Mouse (Mus musculus) lung, adult 2 months (tissue): Measurements from ENCODE around the gene Xylt2. TPM values are rescaled to one million over a fixed set of nuclear protein-coding genes. Genes with fewer than 3 reads are reported as not detected.
"Not testable (repeated sequence)": the region's sequence is repeated elsewhere in the genome, so short reads cannot be mapped to it uniquely, and the experiment has no call there.

Source experiments
- DNase-seq: peaks from one replicate; pipeline ENCODE4 v3.0.0; 2022
- H3K4me1 ChIP-seq: fragments of 200-500 bp; 2 replicates; pipeline ENCODE4 v1.6.1; 2011; ENCODE audit warnings: low read length; ENCODE audit not compliant: control insufficient read depth, insufficient read depth
- H3K4me3 ChIP-seq: fragments of 200-500 bp; replicated peaks from 2 replicates; pipeline ENCODE3; 2011; ENCODE audit warnings: low read depth, mild to moderate bottlenecking, control low read depth, low read length; ENCODE audit errors: extremely low read depth
- CTCF ChIP-seq: fragments of 200-500 bp; IDR thresholded peaks from 2 replicates; pipeline ENCODE4 v1.5.1; 2011; ENCODE audit warnings: mild to moderate bottlenecking, low read length, control low read depth; ENCODE audit not compliant: insufficient read depth
- POLR2A ChIP-seq: fragments of 200-500 bp; IDR thresholded peaks from 2 replicates; pipeline ENCODE4 v1.6.1; 2011; ENCODE audit warnings: low read depth, mild to moderate bottlenecking, control low read depth, low read length, borderline replicate concordance; ENCODE audit errors: extremely low read depth
- WGBS: fragments of 180-500 bp; shearing (Covaris S2); methylation state at CpG from one replicate; pipeline ENCODE4 v1.1.7; 2018; 5-methylcytosine and 5-hydroxymethylcytosine counted together
- polyA plus RNA-seq: library from polyadenylated mRNA; depleted of rRNA; stranded (reverse); fragments of >200 nt; gene quantifications from 2 replicates; pipeline ENCODE4 v1.2.3, GENCODE M21; 2012

Xylt2 gene
- polyA plus RNA-seq, 1 experiment = 38.4 TPM

- H3K4me3 ChIP-seq = peak overlapping the region; percentile 59
- no peak for DNase-seq
- no peak for TF ChIP-seq CTCF
- TF ChIP-seq POLR2A = no peak
- peaks cover 4% of the 10 kb centered on the region for H3K4me1 ChIP-seq
- 33% methylated on average over 15 of the region's 15 CpGs for WGBS
These were observed 361 bp upstream of the Xylt2 start for GRCm38 (mm10) chr11:94677607-94678145.

DNA sequence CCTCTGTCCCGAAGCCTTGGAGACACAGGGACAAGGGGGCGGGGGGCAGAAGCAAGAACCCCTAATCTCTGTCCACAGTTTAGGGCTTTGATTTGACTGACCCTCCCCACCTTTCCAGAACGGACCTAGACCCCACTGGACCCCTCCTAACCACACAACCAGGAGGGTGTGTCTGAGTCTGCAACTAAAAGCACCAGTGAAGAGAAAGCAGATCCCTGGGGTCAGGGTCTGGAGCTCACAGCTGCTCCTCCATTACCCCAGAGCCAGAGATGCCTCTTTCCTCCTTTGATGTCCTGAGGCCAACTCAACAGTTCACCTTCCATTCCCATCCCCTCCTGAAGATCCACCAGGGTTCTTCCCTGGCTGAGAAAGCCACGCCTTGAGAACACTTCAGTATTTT, 1.0 kb downstream of the Xylt2 start:
- peaks cover 4% of the 10 kb centered on the region for H3K4me1 ChIP-seq
- no peak for DNase-seq
- H3K4me3 ChIP-seq = peak overlapping the region; percentile 95
- TF ChIP-seq CTCF (no peak), POLR2A (no peak)
- 47% methylated on average over 4 of the region's 4 CpGs for WGBS

GRCm38 (mm10) chr11:94675446-94675845, 1.9 kb downstream of the Xylt2 start:
- Histone ChIP-seq H3K4me1 (peaks cover 4% of the 10 kb centered on the region), H3K4me3 (no peak overlapping the region)
- DNase-seq = no peak
- no peak for TF ChIP-seq POLR2A
- no peak for TF ChIP-seq CTCF
- WGBS = 76% methylated on average over 5 of the region's 5 CpGs

DNA sequence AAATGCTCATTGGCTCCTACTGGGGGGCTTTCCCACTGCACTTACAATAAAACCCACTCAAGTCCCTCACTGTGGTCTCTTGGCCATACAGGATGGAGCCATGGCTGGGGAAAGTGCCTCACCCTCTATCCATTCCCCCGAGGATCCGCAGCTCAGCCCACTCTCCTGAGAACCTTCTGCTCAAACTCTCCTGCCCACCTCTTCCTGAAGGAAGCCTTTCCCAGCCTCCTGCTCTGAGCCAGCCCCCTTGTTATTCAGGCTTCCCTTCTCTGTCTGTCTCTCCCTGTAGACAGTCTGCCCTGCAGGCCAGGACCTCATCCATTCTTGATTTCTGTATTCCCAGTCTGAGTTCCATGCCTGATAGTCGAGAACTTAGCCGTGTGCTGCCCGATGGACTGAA, 2.3 kb downstream of the Xylt2 start:
- TF ChIP-seq POLR2A (no peak), CTCF (no peak)
- H3K4me3 ChIP-seq = no peak overlapping the region
- DNase-seq = no peak
- peaks cover 4% of the 10 kb centered on the region for H3K4me1 ChIP-seq
- 78% methylated on average over 5 of the region's 5 CpGs for WGBS

GRCm38 (mm10) chr11:94665281-94665680, 12.0 kb downstream of the Xylt2 start:
- TF ChIP-seq CTCF (no peak), POLR2A (no peak)
- H3K4me1 ChIP-seq = 0 out of 2 replicates have a peak, but pooled peaks cover 6% of the 10 kb centered on the region
- DNase-seq = no peak
- no peak overlapping the region for H3K4me3 ChIP-seq
- 81% methylated on average over 6 of the region's 6 CpGs for WGBS

- WGBS = 42% methylated on average over 1 of the region's 1 CpGs
- Histone ChIP-seq H3K4me1 (0 out of 2 replicates have a peak, but pooled peaks cover 6% of the 10 kb centered on the region), H3K4me3 (no peak overlapping the region)
- no peak for DNase-seq
- TF ChIP-seq POLR2A (no peak), CTCF (no peak)
These were observed 16.0 kb downstream of the Xylt2 start for GRCm38 (mm10) chr11:94661344-94661743.

GRCm38 (mm10) chr11:94653663-94654436, 23.5 kb downstream of the Xylt2 start, which contains the start of the genes Mrpl27 and Eme1:
Gene Mrpl27 (plus strand): TSS chr11:94653767.
Gene Eme1 (minus strand): TSS chr11:94653964.
- H3K4me1 ChIP-seq = peaks cover 2% of the 10 kb centered on the region
- DNase-seq = peak; percentile 95
- WGBS = under 1% methylated on average over 32 of the region's 32 CpGs
- TF ChIP-seq POLR2A (peak; percentile 49; the same call in 1 of the 2 replicates), CTCF (no peak)
- peak within 1 kb of the TSS; percentile 96 for H3K4me3 ChIP-seq

GRCm38 (mm10) chr11:94652973-94653372, 24.3 kb downstream of the Xylt2 start:
- no peak for DNase-seq
- 39% methylated on average over 8 of the region's 8 CpGs for WGBS
- TF ChIP-seq POLR2A = no peak
- TF ChIP-seq CTCF = no peak
- no peak overlapping the region for H3K4me3 ChIP-seq
- peaks cover 2% of the 10 kb centered on the region for H3K4me1 ChIP-seq

DNA sequence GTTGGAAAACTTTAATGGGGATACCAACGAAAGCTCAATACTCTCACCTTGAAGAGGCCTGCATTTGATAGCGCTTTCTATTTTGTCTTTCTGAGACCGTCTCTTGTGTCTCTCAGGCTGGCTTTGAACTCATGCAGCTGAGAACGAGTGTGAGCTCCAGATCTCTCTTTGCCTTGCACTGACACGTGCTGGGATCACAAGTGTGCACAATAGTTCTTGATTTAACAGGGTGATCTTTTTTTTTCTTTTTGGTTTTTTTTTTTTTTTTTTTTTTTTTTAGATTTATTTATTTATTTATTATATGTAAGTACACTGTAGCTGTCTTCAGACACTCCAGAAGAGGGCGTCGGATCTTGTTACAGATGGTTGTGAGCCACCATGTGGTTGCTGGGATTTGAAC, 26.1 kb downstream of the Xylt2 start:
- not testable (repeated sequence) for H3K4me1 ChIP-seq, DNase-seq, H3K4me3 ChIP-seq
- WGBS = 93% methylated on average over 7 of the region's 7 CpGs

DNA sequence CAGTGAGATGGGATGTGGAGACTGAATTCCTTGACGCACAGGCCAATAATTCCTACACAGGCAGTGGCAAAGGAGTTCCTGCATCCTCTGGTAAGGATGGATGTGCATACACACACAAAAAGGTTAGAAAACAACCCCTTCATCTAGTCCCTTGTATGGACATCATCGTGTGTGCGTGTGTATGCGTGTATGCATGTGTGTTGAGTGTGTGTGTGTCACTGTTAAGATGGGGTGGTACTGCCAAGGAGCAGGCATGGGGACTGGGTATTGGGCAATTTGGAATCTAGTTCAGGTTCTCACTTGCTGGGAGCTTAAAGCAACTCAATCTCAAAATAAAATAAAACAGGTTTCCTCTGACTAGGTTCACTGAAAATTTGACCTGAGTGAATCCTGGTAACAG, 30.9 kb downstream of the Xylt2 start:
- 96% methylated on average over 4 of the region's 4 CpGs for WGBS

More for the DNA sequence above, 30.9 kb downstream of the Xylt2 start:
- TF ChIP-seq CTCF = no peak
- TF ChIP-seq POLR2A = no peak
- Histone ChIP-seq H3K4me1 (no peaks in the 10 kb centered on the region), H3K4me3 (no peak overlapping the region)
- DNase-seq = no peak
